Mouse (Mus musculus) spleen, adult 2 months (tissue): ENCODE measurements around the gene Syce1l.

Experiments
- CTCF ChIP-seq: fragments of 200-500 bp; IDR thresholded peaks from 2 replicates; pipeline ENCODE4 v1.5.1; 2011; ENCODE audit warnings: mild to moderate bottlenecking, inconsistent platforms; ENCODE audit not compliant: insufficient read depth, insufficient read length, insufficient replicate concordance; ENCODE audit errors: extremely low read depth
- POLR2A ChIP-seq: fragments of 200-500 bp; IDR thresholded peaks from 2 replicates; pipeline ENCODE4 v1.6.1; 2011; ENCODE audit warnings: low read depth, low read length, inconsistent platforms

DNA sequence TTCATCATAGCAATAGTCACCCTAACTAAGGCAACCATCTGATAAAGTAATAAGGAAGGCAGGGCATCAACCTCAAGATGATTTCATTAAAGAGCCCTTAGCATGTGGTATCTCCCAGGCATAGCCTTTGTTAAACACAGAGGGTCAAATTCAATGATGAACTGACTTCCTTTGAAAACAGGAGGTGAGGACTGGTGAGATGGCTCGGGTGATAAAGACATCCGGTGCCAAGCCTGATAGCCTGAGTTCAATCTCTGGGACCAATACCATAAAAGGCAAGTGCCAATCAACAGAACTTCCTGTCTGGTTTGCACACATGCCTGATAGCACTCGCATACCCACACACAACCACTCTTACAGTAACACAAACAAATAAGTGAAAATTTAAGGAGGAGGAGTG lies 36.3 kb downstream of the Syce1l start:
- no peak for TF ChIP-seq POLR2A
- TF ChIP-seq CTCF = no peak
